Mouse (Mus musculus): ENCODE measurements around the gene Gpr137.
A peak's percentile ranks its signal among the peaks of the same experiment; 100 is the strongest.
"Not testable (repeated sequence)": the region's sequence is repeated elsewhere in the genome, so short reads cannot be mapped to it uniquely, and the experiment has no call there.

Gpr137 gene

GRCm38 (mm10) chr19:6942249-6942691 is at the start of gene Gpr137:
Gene Gpr137, minus strand, starts transcription at chr19:6942480.
- peak; percentile 91 for DNase-seq (ENCODE audit: low spot score)

- DNase-seq (ENCODE audit: low spot score) = not testable (repeated sequence)
Observed at GRCm38 (mm10) chr19:6991166-6991565, 48.9 kb upstream of the Gpr137 start.

DNA sequence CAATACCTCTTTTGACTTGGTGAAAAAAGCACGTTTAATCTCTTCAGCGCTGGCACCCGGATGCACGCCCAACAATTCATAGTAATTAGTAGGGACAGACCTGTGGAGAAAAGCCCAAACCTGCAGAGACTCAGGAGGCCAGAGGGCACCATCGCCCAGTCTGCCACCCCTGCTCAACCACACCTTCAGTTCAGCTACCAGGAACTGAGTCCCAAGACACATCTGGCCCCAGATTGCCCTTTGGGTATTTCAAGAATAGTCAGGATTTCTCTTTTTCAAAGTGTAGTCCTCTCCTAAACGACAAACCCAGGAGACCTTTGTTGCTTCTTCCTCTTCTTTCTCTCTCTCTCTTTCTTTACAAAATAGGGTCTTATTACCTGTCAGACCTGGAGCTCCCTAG is 48.4 kb upstream of the Gpr137 start:
- no peak for DNase-seq (ENCODE audit: low spot score)

DNA sequence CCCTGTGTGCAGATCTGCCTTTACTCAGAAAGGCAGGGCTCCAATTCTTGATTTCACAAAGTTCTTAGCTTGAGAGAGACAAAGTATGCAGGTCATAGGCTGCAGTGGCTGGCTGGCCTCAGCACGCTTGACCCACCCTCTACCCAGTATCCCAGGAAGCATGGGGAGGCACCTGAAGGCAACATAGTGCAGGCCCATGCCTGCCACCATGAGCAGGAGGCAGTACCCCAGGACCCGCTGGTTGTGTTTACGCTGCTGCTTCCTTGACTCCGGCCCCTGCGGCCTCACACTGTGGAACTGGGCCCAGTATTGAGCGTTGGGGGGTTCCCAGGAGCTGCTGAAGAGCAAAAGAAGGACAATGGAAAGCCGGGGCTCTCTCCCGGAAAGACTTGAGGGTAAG is 47.0 kb upstream of the Gpr137 start:
- DNase-seq (ENCODE audit: low spot score) = no peak

- no peak for DNase-seq (ENCODE audit: low spot score)
Observed at GRCm38 (mm10) chr19:6987904-6988285, 45.6 kb upstream of the Gpr137 start.

DNA sequence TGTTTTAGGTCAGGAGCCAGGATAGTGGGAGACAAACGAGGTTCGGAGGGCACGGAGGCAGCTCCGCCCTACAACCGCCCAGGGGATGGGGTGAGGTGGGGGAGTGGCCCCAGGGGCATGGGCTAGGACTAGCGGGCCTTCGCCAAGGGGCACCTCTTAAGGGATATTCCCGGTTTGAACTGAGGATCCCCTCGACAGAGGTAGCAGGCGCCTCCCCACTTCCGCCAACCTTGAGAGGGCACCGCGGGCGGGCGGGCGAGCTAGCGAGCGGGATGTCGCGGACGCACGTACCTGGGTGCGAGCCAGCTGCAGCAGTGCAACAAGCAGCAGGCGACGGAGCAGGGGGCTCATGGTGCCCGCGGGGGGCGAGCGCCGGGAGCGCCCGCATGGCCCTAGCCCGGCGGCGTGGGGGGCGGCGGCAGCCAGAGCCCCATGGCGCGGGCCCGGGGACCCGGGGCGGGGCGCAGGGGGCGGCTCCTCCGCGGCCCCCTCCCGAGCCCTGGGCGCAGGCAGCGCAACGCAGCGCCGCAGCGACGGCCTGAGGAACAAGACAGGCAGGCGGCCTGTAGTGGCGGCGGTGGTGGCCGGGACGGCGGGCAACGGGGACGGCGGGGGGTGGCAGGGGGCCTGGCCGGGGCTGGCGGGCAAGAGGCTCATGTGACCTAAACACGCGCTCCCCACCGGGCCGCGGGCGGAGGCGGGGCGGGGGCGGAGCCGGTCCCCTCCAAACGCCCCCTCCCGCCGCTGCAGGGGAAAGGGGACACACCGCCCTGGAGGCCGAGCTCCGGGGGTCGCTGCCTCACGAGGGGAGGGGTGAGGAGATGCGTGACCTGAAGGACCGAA is 45.0 kb upstream of the Gpr137 start, which contains the start of gene Vegfb:
Vegfb (minus strand) TSS at position 591 of the 843 bp plus-strand sequence.
- no peak for DNase-seq (ENCODE audit: low spot score)

- no peak for DNase-seq (ENCODE audit: low spot score)
Observed at GRCm38 (mm10) chr19:6985951-6986708, 43.9 kb upstream of the Gpr137 start.

GRCm38 (mm10) chr19:6985300-6985699 is 43.0 kb upstream of the Gpr137 start:
- DNase-seq (ENCODE audit: low spot score) = no peak

- DNase-seq (ENCODE audit: low spot score) = no peak
Observed at GRCm38 (mm10) chr19:6983621-6984020, 41.3 kb upstream of the Gpr137 start.

DNA sequence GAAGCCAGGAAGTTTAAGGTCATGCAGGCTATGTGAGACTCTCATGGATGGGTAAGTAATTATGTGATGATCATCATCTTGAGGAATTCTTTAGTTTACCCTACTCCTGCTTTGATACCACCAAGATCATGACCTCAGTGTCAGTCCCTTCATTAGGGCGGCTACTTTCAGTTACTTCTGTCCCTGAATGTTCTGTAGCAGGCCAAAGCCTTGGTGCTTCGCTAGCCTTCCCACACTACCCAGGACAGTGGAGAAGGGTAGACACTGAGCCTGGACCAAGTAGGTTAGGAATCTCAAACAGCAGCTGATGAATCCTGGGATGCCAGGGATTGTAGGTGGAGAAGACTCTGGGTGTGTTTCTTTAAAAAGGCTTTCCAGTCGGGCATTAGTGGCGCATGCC is 39.2 kb upstream of the Gpr137 start:
- no peak for DNase-seq (ENCODE audit: low spot score)

- DNase-seq (ENCODE audit: low spot score) = peak; percentile 97
Observed at GRCm38 (mm10) chr19:6980381-6981093, 38.3 kb upstream of the Gpr137 start, which contains the start of gene Fkbp2. Gene Fkbp2, minus strand, starts transcription at chr19:6980501.

GRCm38 (mm10) chr19:6979486-6980380 is 37.5 kb upstream of the Gpr137 start:
- peak; percentile 99 for DNase-seq (ENCODE audit: low spot score)

GRCm38 (mm10) chr19:6979001-6979479 is 36.8 kb upstream of the Gpr137 start:
- no peak for DNase-seq (ENCODE audit: low spot score)

GRCm38 (mm10) chr19:6978639-6978974 is 36.3 kb upstream of the Gpr137 start:
- DNase-seq (ENCODE audit: low spot score) = no peak

DNA sequence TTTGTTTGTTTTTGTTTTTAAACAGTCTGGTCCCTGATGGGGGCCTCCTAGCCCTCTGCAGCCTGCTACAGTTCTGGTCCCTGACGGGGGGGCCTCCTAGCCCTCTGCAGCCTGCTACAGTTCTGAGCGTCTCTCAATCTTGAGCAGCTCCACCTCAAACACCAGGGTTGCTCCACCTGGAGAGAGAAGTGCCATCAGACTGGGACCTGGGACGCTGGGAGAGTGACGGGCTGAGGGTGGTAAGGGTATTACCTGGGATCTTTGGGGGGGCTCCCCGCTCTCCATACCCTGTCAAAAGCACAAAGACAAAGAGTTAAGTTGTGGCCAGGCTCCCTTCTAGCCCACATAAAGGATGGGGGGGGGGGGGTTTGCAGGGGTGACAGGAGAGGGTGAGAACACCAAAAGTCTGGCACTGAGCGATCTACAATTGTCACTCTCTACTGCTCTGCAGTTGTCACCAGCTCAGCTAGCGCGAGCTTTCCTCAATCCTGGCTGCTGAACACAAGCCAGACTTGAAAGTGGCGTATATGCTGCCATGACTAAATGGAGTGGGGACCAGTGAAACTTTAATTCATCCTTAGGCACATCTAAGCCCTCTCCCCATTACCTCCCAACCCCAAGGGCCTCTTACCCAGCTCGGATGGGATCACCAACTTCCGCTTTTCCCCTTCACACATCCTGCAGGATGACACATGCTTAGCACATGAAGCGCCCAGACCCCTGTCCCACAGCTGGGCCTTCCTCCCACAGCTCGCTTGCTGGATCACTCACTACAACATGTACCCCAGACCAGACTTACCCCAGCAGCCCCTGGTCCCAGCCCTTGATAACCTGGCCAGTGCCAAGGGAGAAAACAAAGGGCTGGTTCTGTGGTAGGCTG is 35.7 kb upstream of the Gpr137 start:
- no peak for DNase-seq (ENCODE audit: low spot score)

DNA sequence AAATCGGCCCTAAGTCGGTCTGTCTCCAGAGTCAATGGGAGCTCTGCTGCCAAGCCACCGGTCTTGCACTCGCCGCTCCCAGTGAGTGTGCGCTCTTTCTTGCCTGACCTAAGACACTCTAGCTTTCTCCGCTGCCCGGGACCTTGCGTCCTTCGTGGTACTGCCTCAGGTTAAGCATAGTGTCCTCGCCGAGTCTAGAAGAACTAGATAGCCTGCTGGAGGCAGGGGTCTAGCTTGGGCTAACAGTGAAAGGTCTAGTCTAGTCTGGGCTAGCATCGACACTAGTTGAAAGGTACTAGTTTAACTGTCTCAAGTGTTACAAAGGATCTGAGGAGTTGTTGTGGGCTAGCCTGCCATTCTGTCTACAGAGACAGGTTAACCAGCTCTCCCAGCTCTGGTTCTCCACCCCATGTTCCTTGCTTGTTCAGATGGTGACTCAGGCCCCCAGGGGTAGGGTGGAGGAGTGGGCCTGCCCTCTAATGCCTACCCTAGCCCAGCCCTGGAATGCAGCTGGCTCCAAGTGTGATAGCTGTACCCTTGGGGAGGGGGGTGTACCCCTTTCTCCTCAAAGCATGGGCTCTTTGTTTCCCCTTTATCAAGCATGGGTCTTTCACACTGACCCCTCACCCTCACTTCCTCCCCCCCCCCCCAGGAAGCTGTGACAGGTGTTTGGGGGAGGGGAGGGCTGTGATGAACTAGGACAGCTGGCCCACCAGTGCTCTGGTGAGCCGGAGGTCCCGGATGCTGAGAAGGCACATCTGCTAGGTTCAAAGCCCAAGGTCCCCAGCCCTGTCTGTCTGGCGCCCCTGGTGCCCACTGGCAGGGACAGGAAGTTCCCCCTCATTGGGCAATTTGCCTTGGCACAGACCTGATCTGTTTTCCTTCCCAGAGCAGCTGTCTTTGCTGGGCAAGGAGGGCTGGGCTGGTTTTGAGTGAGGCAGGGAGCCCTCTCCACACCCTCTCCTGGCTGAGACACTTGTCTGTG is 33.5 kb upstream of the Gpr137 start, which contains the start of gene Plcb3:
Plcb3 (minus strand) TSS at position 934 of the 985 bp plus-strand sequence.
- DNase-seq (ENCODE audit: low spot score) = no peak

GRCm38 (mm10) chr19:6974211-6975205 is 32.2 kb upstream of the Gpr137 start, which contains the start of gene Ppp1r14b:
Gene Ppp1r14b, plus strand, starts transcription at chr19:6974968.
- peak; percentile 65 for DNase-seq (ENCODE audit: low spot score)

All from ovary, postnatal 14 days (tissue).